Mouse (Mus musculus): ENCODE data around the gene Coro7. TPM values are rescaled to one million over a fixed set of nuclear protein-coding genes. Genes with fewer than 3 reads are reported as not detected.

The Coro7 gene
- polyA plus RNA-seq, 1 experiment: 391 TPM

DNA sequence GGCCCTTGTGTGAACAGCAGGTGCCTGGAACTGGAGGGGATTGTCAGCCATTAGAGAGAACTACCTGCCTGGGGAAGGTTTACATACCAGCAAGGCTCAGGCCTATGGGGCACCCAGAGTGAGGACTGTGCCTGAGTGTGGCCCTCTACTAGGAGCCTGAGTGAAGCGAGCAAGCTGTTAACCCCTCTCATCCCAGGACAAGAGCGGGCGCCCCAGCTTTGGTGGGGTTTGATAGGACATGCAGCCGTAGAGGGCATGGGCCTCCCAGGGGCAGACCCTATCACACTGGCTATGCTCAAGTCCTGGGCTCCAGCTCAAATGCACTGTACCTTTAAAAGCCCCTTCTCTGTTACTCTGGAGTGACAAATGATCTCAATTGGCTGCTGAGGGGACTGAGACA is 32.7 kb downstream of the Coro7 start:
- WGBS: 94% methylated on average over 4 of the region's 4 CpGs

DNA sequence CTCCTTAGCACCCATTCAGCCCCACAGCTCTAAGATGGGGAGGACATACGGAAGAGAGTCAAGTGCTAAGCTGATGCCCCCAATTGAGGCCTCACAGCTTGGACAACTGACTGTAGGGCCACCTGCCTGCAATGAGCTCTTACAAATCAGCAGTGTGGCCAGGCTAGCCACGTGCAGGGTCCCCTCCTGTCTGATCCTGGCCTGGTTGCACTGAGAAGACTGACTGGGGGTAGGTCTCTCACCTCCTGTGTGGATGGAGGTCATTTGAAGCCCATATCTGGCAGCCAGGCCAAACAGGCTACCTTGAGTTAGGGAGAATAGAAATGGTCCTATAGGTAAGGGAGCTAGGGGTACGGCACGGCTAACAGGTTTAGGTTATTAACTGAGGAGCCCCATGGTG is 33.7 kb downstream of the Coro7 start:
- H3K36me3 ChIP-seq (ENCODE audit: control insufficient read depth, insufficient read depth, low read length): peaks cover 9% of the 10 kb centered on the region
- H3K4me1 ChIP-seq (replicated peaks; ENCODE audit: control insufficient read depth, insufficient read depth, low read length): no peaks in the 10 kb centered on the region
- 90% methylated on average over 4 of the region's 4 CpGs for WGBS
- TF ChIP-seq CTCF (IDR thresholded peaks at IDR 0.05; ENCODE audit: borderline replicate concordance, control insufficient read depth, extremely low read depth, insufficient read depth, low read length, poor library complexity) (no peak), POLR2A (IDR thresholded peaks at IDR 0.05; ENCODE audit: control insufficient read depth, extremely low read depth, insufficient read depth, low read length, poor library complexity) (no peak)
- no peak overlapping the region for H3K27ac ChIP-seq (ENCODE audit: control insufficient read depth, insufficient read depth, low read length)
- DNase-seq: no peak
- no peak overlapping the region for H3K4me3 ChIP-seq (ENCODE audit: control insufficient read depth, insufficient read depth, low read length)
- no peaks in the 10 kb centered on the region for H3K27me3 ChIP-seq (ENCODE audit: control insufficient read depth, insufficient read depth, low read length)

More for the DNA sequence above, 32.7 kb downstream of the Coro7 start:
- no peak for DNase-seq
- TF ChIP-seq CTCF (IDR thresholded peaks at IDR 0.05; ENCODE audit: borderline replicate concordance, control insufficient read depth, extremely low read depth, insufficient read depth, low read length, poor library complexity) (no peak), POLR2A (IDR thresholded peaks at IDR 0.05; ENCODE audit: control insufficient read depth, extremely low read depth, insufficient read depth, low read length, poor library complexity) (no peak)
- H3K4me1 ChIP-seq (replicated peaks; ENCODE audit: control insufficient read depth, insufficient read depth, low read length): no peaks in the 10 kb centered on the region
- H3K36me3 ChIP-seq (ENCODE audit: control insufficient read depth, insufficient read depth, low read length): peaks cover 18% of the 10 kb centered on the region
- no peak overlapping the region for H3K27ac ChIP-seq (ENCODE audit: control insufficient read depth, insufficient read depth, low read length)
- no peaks in the 10 kb centered on the region for H3K27me3 ChIP-seq (ENCODE audit: control insufficient read depth, insufficient read depth, low read length)
- H3K4me3 ChIP-seq (ENCODE audit: control insufficient read depth, insufficient read depth, low read length): no peak overlapping the region

DNA sequence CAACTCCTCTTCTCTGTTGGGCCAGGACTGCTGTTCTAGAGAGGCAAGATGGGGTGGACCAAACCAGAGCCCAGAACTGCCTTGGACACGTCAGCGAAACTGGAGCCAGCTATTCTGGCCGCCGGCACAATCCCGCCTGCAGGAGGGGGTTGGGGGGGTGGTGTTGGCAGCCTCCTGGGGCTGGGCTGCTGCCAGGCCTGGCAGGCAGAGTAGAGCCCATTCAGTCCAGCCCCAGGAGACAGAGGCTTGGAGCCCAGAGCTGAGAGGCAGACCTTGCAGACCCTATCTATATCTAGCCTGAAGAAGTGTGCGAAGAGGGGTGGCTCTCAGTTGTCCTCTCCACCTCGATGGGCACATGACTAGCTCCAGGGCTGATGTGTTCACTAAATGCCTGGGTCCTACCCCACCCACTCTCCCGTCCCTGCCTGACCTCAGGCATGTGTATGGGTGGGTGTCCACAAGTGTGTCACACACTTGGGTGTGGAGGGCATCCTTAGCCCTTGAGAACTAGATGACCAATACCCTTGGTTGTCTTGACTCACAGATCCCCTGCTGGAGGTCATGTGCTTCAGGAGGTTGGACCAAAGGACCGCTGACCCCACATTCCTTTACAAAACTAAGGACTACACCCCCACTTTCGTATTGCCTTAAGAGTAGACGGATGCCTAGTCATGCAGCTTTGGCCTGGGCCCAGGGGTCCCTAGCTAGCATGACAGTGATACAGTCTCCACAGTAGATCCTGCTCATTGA is 35.7 kb downstream of the Coro7 start:
- 93% methylated on average over 11 of the region's 11 CpGs for WGBS

DNA sequence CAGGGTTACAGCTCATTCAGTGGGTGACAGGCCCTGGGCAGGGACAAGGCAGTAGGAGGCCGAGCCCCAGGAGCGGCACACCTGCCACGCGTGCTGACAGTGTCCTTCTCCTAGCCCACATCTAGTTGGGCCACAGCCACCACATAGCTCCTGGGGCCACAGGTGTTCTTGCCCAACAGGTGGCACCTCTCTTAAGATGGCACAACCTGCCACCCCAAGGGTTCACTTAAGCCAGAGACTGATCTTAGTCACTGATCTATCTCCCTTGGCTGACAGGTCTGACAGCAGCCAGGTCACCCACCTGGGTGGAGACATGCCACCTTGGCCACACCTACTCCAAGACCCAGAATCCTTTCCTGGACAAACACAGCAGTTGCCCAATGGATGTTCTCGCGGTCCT is 36.6 kb downstream of the Coro7 start:
- Histone ChIP-seq H3K27ac (ENCODE audit: control insufficient read depth, insufficient read depth, low read length) (no peak overlapping the region), H3K27me3 (ENCODE audit: control insufficient read depth, insufficient read depth, low read length) (no peaks in the 10 kb centered on the region), H3K4me1 (replicated peaks; ENCODE audit: control insufficient read depth, insufficient read depth, low read length) (no peaks in the 10 kb centered on the region), H3K36me3 (ENCODE audit: control insufficient read depth, insufficient read depth, low read length) (peaks cover 4% of the 10 kb centered on the region; the same call in 1 of the 2 replicates), H3K4me3 (ENCODE audit: control insufficient read depth, insufficient read depth, low read length) (no peak overlapping the region)
- WGBS: 94% methylated on average over 6 of the region's 6 CpGs
- no peak for DNase-seq
- TF ChIP-seq POLR2A (IDR thresholded peaks at IDR 0.05; ENCODE audit: control insufficient read depth, extremely low read depth, insufficient read depth, low read length, poor library complexity) (no peak), CTCF (IDR thresholded peaks at IDR 0.05; ENCODE audit: borderline replicate concordance, control insufficient read depth, extremely low read depth, insufficient read depth, low read length, poor library complexity) (no peak)

More for the DNA sequence above, 35.7 kb downstream of the Coro7 start:
- Histone ChIP-seq H3K4me3 (ENCODE audit: control insufficient read depth, insufficient read depth, low read length) (no peak overlapping the region), H3K27ac (ENCODE audit: control insufficient read depth, insufficient read depth, low read length) (no peak overlapping the region), H3K36me3 (ENCODE audit: control insufficient read depth, insufficient read depth, low read length) (peaks cover 8% of the 10 kb centered on the region; the same call in 1 of the 2 replicates), H3K27me3 (ENCODE audit: control insufficient read depth, insufficient read depth, low read length) (no peaks in the 10 kb centered on the region), H3K4me1 (replicated peaks; ENCODE audit: control insufficient read depth, insufficient read depth, low read length) (no peaks in the 10 kb centered on the region)
- TF ChIP-seq POLR2A (IDR thresholded peaks at IDR 0.05; ENCODE audit: control insufficient read depth, extremely low read depth, insufficient read depth, low read length, poor library complexity): no peak
- no peak for TF ChIP-seq CTCF (IDR thresholded peaks at IDR 0.05; ENCODE audit: borderline replicate concordance, control insufficient read depth, extremely low read depth, insufficient read depth, low read length, poor library complexity)
- no peak for DNase-seq

DNA sequence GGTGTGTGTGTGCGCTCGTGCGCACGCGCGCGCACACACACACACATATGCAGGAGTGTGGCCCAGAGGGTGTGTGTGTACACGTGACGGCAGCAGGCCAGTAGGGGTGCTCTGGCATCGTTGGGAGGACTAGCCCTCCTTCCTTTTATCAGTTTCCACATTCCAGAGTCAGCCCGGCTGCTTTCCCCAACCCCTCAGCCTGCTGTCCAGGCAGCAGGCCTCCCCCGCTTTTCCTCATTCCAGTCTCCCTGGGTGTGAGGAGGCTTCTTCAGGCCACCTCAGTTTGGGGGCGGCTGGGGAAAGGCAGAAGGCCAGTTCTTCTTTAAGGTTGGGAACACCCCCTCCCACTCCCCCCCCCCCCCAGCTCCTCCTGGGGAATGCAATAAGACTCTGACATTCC is 37.4 kb downstream of the Coro7 start:
- H3K4me3 ChIP-seq (ENCODE audit: control insufficient read depth, insufficient read depth, low read length): no peak overlapping the region
- DNase-seq: no peak
- H3K27me3 ChIP-seq (ENCODE audit: control insufficient read depth, insufficient read depth, low read length): no peaks in the 10 kb centered on the region
- WGBS: 92% methylated on average over 13 of the region's 13 CpGs
- TF ChIP-seq POLR2A (IDR thresholded peaks at IDR 0.05; ENCODE audit: control insufficient read depth, extremely low read depth, insufficient read depth, low read length, poor library complexity) (no peak), CTCF (IDR thresholded peaks at IDR 0.05; ENCODE audit: borderline replicate concordance, control insufficient read depth, extremely low read depth, insufficient read depth, low read length, poor library complexity) (no peak)
- no peaks in the 10 kb centered on the region for H3K36me3 ChIP-seq (ENCODE audit: control insufficient read depth, insufficient read depth, low read length)
- H3K4me1 ChIP-seq (replicated peaks; ENCODE audit: control insufficient read depth, insufficient read depth, low read length): no peaks in the 10 kb centered on the region
- H3K27ac ChIP-seq (ENCODE audit: control insufficient read depth, insufficient read depth, low read length): no peak overlapping the region

DNA sequence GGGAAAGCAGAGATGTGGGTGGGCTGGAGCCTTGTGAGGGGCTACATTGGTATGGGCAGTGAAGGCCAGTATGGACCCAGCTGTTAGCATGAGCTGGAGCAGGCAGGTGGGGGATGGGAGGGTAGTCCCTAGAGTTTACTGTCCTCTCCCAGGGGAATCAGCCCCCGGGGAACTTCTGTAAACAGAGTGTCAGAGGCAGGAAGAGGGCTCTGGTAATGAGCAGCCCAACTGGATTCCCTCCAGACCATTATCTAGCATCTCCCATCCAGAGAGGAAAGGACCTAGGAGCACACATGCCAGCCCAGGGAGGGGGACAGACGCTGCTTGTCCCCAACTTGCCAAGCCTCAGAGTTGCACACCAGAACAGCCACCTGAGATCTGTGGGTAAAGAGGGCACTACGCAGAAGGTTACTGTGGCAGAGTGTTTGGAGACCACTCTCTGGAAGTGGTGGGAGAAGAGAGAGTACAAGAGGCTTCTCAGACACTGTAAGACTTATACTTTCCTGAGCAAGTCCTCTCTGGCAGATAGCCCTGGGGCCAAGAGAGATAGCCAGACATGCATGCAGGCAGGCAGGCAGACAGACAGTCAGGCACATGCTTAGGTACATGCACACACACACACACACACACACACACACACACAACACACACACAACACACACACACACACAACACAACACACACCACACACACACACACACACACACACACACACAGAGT is 38.3 kb downstream of the Coro7 start:
- 92% methylated on average over 3 of the region's 3 CpGs for WGBS
- Histone ChIP-seq H3K4me3 (ENCODE audit: control insufficient read depth, insufficient read depth, low read length) (no peak overlapping the region), H3K27ac (ENCODE audit: control insufficient read depth, insufficient read depth, low read length) (no peak overlapping the region), H3K27me3 (ENCODE audit: control insufficient read depth, insufficient read depth, low read length) (no peaks in the 10 kb centered on the region), H3K4me1 (replicated peaks; ENCODE audit: control insufficient read depth, insufficient read depth, low read length) (no peaks in the 10 kb centered on the region), H3K36me3 (ENCODE audit: control insufficient read depth, insufficient read depth, low read length) (no peaks in the 10 kb centered on the region)
- TF ChIP-seq CTCF (IDR thresholded peaks at IDR 0.05; ENCODE audit: borderline replicate concordance, control insufficient read depth, extremely low read depth, insufficient read depth, low read length, poor library complexity) (no peak), POLR2A (IDR thresholded peaks at IDR 0.05; ENCODE audit: control insufficient read depth, extremely low read depth, insufficient read depth, low read length, poor library complexity) (no peak)
- no peak for DNase-seq

Data from thymus, adult 2 months (tissue).